14 mouse cellular contexts compared by ENCODE assay signal in genomic region chr3:127118777-127119176, GRCm38 (mm10).
"Had no signal": no experiment of that assay in that cellular context is flagged by ENCODE, and none has a peak within 500 bp of the region (broad histone marks: within the 10 kb centered on the region; RNA-seq: fewer than 3 reads in every experiment).

No protein-coding gene starts in this region.

- DNase-seq: kidney, adult 11 months; kidney, adult 9 months; kidney, postnatal 36 days; lung, adult 2 months; lung, postnatal 36 days; right cerebral cortex, postnatal 4 days; thymus, adult 2 months; thymus, postnatal 36 days had no signal

- H3K9ac ChIP-seq: midbrain, embryonic 13.5 days; stomach, embryonic 15.5 days had no signal

- H3K27me3 ChIP-seq: midbrain, embryonic 13.5 days; stomach, embryonic 15.5 days had no signal

- H3K9me3 ChIP-seq: limb, embryonic 10.5 days; midbrain, embryonic 13.5 days; stomach, embryonic 15.5 days had no signal

- H3K4me3 ChIP-seq: limb, embryonic 10.5 days; midbrain, embryonic 13.5 days; stomach, embryonic 15.5 days had no signal

- H3K4me2 ChIP-seq: midbrain, embryonic 13.5 days; stomach, embryonic 15.5 days had no signal

- ATAC-seq: hindbrain, postnatal 0 days; lung, postnatal 0 days; midbrain, embryonic 13.5 days had no signal

- H3K36me3 ChIP-seq: limb, embryonic 10.5 days; midbrain, embryonic 13.5 days; stomach, embryonic 15.5 days had no signal

- H3K27ac ChIP-seq: hindbrain, postnatal 0 days; kidney, postnatal 0 days; limb, embryonic 10.5 days; midbrain, embryonic 13.5 days; stomach, embryonic 15.5 days had no signal
